In genomic region chr8:70609849-70610795, GRCm38 (mm10) we compare ENCODE assay signal across 8 mouse cellular contexts. TPM values are rescaled to one million over a fixed set of nuclear protein-coding genes. Genes with fewer than 3 reads are reported as not detected.
DNase-seq lines count a peak whose midpoint lies in the region; ATAC-seq and TF ChIP-seq lines count a peak whose summit lies in the region.

No protein-coding gene starts in this region.

- H3K4me3 ChIP-seq in embryonic facial prominence, embryonic 14.5 days (ENCODE audit: low read depth, low read length) = peak overlapping the region; percentile 80
- peak overlapping the region; percentile 61 for H3K4me3 ChIP-seq in kidney, adult 2 months (ENCODE audit: insufficient read depth, low read depth, low read length)
- peak overlapping the region; percentile 69 for H3K4me3 ChIP-seq in midbrain, postnatal 0 days (ENCODE audit: low read depth, low read length)

- peaks cover 21% of the 10 kb centered on the region for H3K4me1 ChIP-seq in embryonic facial prominence, embryonic 14.5 days (ENCODE audit: control insufficient read depth, insufficient read depth, low read length)
- peaks cover 11% of the 10 kb centered on the region; the same call in 1 of the 2 replicates for H3K4me1 ChIP-seq in kidney, adult 2 months (ENCODE audit: control insufficient read depth, insufficient read depth, low read length)
- peaks cover 23% of the 10 kb centered on the region for H3K4me1 ChIP-seq in midbrain, postnatal 0 days (ENCODE audit: insufficient read depth, low read length)

- DNase-seq in 3134 (ENCODE audit: extremely low read depth, insufficient read length, low spot score) = peak; percentile 93
- DNase-seq in adrenal gland, adult 8-10 months = peak; percentile 90
- DNase-seq in embryonic facial prominence, embryonic 14.5 days (ENCODE audit: low spot score) = peak; percentile 98
- peak; percentile 93 for DNase-seq in heart, adult 8-10 months (ENCODE audit: low spot score)
- DNase-seq in kidney, adult 2 months = peak; percentile 95
- peak; percentile 92 for DNase-seq in liver
- DNase-seq in midbrain, postnatal 0 days (ENCODE audit: low spot score) = peak; percentile 81
- DNase-seq in spleen, postnatal 36 days (ENCODE audit: low spot score in 2 of 2) = peak; percentile 92 to 94

- H3K36me3 ChIP-seq in embryonic facial prominence, embryonic 14.5 days (ENCODE audit: control insufficient read depth, insufficient read depth, low read length) = no peaks in the 10 kb centered on the region
- no peaks in the 10 kb centered on the region for H3K36me3 ChIP-seq in kidney, adult 2 months (ENCODE audit: control insufficient read depth, insufficient read depth, low read length)
- no peaks in the 10 kb centered on the region for H3K36me3 ChIP-seq in midbrain, postnatal 0 days (ENCODE audit: insufficient read depth, low read length)

- TF ChIP-seq CTCF in kidney, adult 2 months (conservative IDR thresholded peaks at IDR 0.05; ENCODE audit: insufficient read depth, insufficient read length, low read depth, low read length) = no peak
- no peak for TF ChIP-seq CTCF in midbrain, postnatal 0 days (IDR thresholded peaks at IDR 0.05)

- no peak for TF ChIP-seq POLR2A in kidney, adult 2 months (IDR thresholded peaks at IDR 0.05; ENCODE audit: low read depth, low read length)

- no peaks in the 10 kb centered on the region for H3K9me3 ChIP-seq in embryonic facial prominence, embryonic 14.5 days (ENCODE audit: control insufficient read depth, low read length)
- no peaks in the 10 kb centered on the region for H3K9me3 ChIP-seq in midbrain, postnatal 0 days (ENCODE audit: low read length)

- WGBS in embryonic facial prominence, embryonic 14.5 days = 1% methylated on average over 40 of the region's 45 CpGs
- WGBS in kidney, adult 2 months = under 1% methylated on average over 44 of the region's 45 CpGs
- WGBS in midbrain, postnatal 0 days = under 1% methylated on average over 43 of the region's 45 CpGs

- H3K27ac ChIP-seq in embryonic facial prominence, embryonic 14.5 days (replicated peaks; ENCODE audit: low read depth, low read length) = peak overlapping the region; percentile 99
- peak overlapping the region; percentile 99 for H3K27ac ChIP-seq in kidney, adult 2 months (ENCODE audit: insufficient read depth, low read depth, low read length)
- peak overlapping the region; percentile 68 for H3K27ac ChIP-seq in midbrain, postnatal 0 days (ENCODE audit: low read depth, low read length)

- peak overlapping the region; percentile 83 for H3K4me2 ChIP-seq in embryonic facial prominence, embryonic 14.5 days (ENCODE audit: low read depth, low read length)
- H3K4me2 ChIP-seq in midbrain, postnatal 0 days (ENCODE audit: low read depth, low read length, poor library complexity, severe bottlenecking) = peak overlapping the region; percentile 59

- ATAC-seq in embryonic facial prominence, embryonic 14.5 days (ENCODE audit: low read depth) = peak; percentile 74
- peak; percentile 10 for ATAC-seq in midbrain, postnatal 0 days (ENCODE audit: low FRiP score)

- no peaks in the 10 kb centered on the region for H3K27me3 ChIP-seq in embryonic facial prominence, embryonic 14.5 days (replicated peaks; ENCODE audit: control insufficient read depth, insufficient read depth, low read length)
- no peaks in the 10 kb centered on the region for H3K27me3 ChIP-seq in kidney, adult 2 months (replicated peaks; ENCODE audit: control insufficient read depth, insufficient read depth, low read length)
- no peaks in the 10 kb centered on the region for H3K27me3 ChIP-seq in midbrain, postnatal 0 days (ENCODE audit: insufficient read depth, low read length)

- peak overlapping the region; percentile 93 for H3K9ac ChIP-seq in embryonic facial prominence, embryonic 14.5 days (ENCODE audit: low read depth, low read length)
- peak overlapping the region; percentile 57 for H3K9ac ChIP-seq in midbrain, postnatal 0 days (replicated peaks; ENCODE audit: low read length, poor library complexity, severe bottlenecking)

RNA-seq across cellular contexts. Expression of gene Ssbp4, which starts 1.4 kb away (rescaled TPM):
- 100 to 1,000 TPM in 2 of 4 experiments, 10 to 100 TPM in 2; 69.3 to 158 (median 120) TPM for total RNA-seq in adrenal gland, adult 8-10 months (2022)
- polyA plus RNA-seq in embryonic facial prominence, embryonic 14.5 days (2014; fragmentation: Nextera tagmentation; extraction: Ambion mirVana) = 120 and 132 TPM in 2 replicates
- 10 to 100 TPM; 29.1 to 34.1 (median 31.3) TPM for total RNA-seq in heart, adult 8-10 months (2022)
- 84.9 and 123 TPM in 2 replicates for polyA plus RNA-seq in kidney, adult 2 months (2012; rRNA removed)
- 279 and 392 TPM in 2 replicates for total RNA-seq in midbrain, postnatal 0 days (2014; rRNA removed)
- 230 and 247 TPM in 2 replicates for polyA plus RNA-seq in midbrain, postnatal 0 days (2015; fragmentation: Nextera tagmentation; extraction: Ambion mirVana)

RNA-seq across cellular contexts. Expression of gene Lrrc25, which starts 5.8 kb away (rescaled TPM):
- 1 to 10 TPM; 1.5 to 4.4 (median 3.2) TPM for total RNA-seq in adrenal gland, adult 8-10 months (2022)
- polyA plus RNA-seq in embryonic facial prominence, embryonic 14.5 days (2014; fragmentation: Nextera tagmentation; extraction: Ambion mirVana) = 1.8 and 2.3 TPM in 2 replicates
- total RNA-seq in heart, adult 8-10 months (2022) = 1 to 10 TPM; 1.4 to 2.3 (median 1.8) TPM
- 3.2 and 3.5 TPM in 2 replicates for polyA plus RNA-seq in kidney, adult 2 months (2012; rRNA removed)
- 1.8 and 2.2 TPM in 2 replicates for total RNA-seq in midbrain, postnatal 0 days (2014; rRNA removed)
- 0.74 and 1.4 TPM in 2 replicates for polyA plus RNA-seq in midbrain, postnatal 0 days (2015; fragmentation: Nextera tagmentation; extraction: Ambion mirVana)

RNA-seq across cellular contexts. Expression of gene Isyna1, which starts 15.9 kb away (rescaled TPM):
- total RNA-seq in adrenal gland, adult 8-10 months (2022) = 100 to 1,000 TPM; 124 to 207 (median 158) TPM
- 94.5 and 107 TPM in 2 replicates for polyA plus RNA-seq in embryonic facial prominence, embryonic 14.5 days (2014; fragmentation: Nextera tagmentation; extraction: Ambion mirVana)
- 10 to 100 TPM; 15.5 to 37.5 (median 23.7) TPM for total RNA-seq in heart, adult 8-10 months (2022)
- 127 and 159 TPM in 2 replicates for polyA plus RNA-seq in kidney, adult 2 months (2012; rRNA removed)
- 176 and 180 TPM in 2 replicates for total RNA-seq in midbrain, postnatal 0 days (2014; rRNA removed)
- polyA plus RNA-seq in midbrain, postnatal 0 days (2015; fragmentation: Nextera tagmentation; extraction: Ambion mirVana) = 140 and 146 TPM in 2 replicates

RNA-seq across cellular contexts. Expression of gene Gdf15, which starts 22.1 kb away (rescaled TPM):
- 1 to 10 TPM; 1.8 to 3.5 (median 3.0) TPM for total RNA-seq in adrenal gland, adult 8-10 months (2022)
- 0.28 and 0.29 TPM in 2 replicates for polyA plus RNA-seq in embryonic facial prominence, embryonic 14.5 days (2014; fragmentation: Nextera tagmentation; extraction: Ambion mirVana)
- 1 to 10 TPM in 2 of 4 experiments, under 1 TPM in 2; 0.69 to 1.9 (median 1.2) TPM for total RNA-seq in heart, adult 8-10 months (2022)
- polyA plus RNA-seq in kidney, adult 2 months (2012; rRNA removed) = 11.2 and 17.8 TPM in 2 replicates
- 0.22 and 1.8 TPM in 2 replicates for total RNA-seq in midbrain, postnatal 0 days (2014; rRNA removed)
- polyA plus RNA-seq in midbrain, postnatal 0 days (2015; fragmentation: Nextera tagmentation; extraction: Ambion mirVana) = 0.26 and 0.32 TPM in 2 replicates

RNA-seq across cellular contexts. Expression of gene Pgpep1, which starts 50.1 kb away (rescaled TPM):
- total RNA-seq in adrenal gland, adult 8-10 months (2022) = 100 to 1,000 TPM; 129 to 163 (median 131) TPM
- 59.8 and 62.7 TPM in 2 replicates for polyA plus RNA-seq in embryonic facial prominence, embryonic 14.5 days (2014; fragmentation: Nextera tagmentation; extraction: Ambion mirVana)
- total RNA-seq in heart, adult 8-10 months (2022) = 10 to 100 TPM; 40.0 to 57.7 (median 44.4) TPM
- 296 TPM in 2 replicates for polyA plus RNA-seq in kidney, adult 2 months (2012; rRNA removed)
- 40.2 and 60.6 TPM in 2 replicates for total RNA-seq in midbrain, postnatal 0 days (2014; rRNA removed)
- 37.6 and 50.6 TPM in 2 replicates for polyA plus RNA-seq in midbrain, postnatal 0 days (2015; fragmentation: Nextera tagmentation; extraction: Ambion mirVana)

Comparison
In these comparisons a context has a peak if more than half of its experiments do, and no peak if none do; other contexts are left out.
1. Peak in every context shown above with its lines: DNase-seq, ATAC-seq, H3K4me3 ChIP-seq and H3K27ac ChIP-seq.